Mouse (Mus musculus) testis, postnatal 10 days (tissue): Measurements from ENCODE around the gene Tmeff2.

Experiments
- DNase-seq: peaks from one replicate; pipeline ENCODE4 v3.0.0; 2021; ENCODE audit warnings: low spot score

The Tmeff2 gene

DNA sequence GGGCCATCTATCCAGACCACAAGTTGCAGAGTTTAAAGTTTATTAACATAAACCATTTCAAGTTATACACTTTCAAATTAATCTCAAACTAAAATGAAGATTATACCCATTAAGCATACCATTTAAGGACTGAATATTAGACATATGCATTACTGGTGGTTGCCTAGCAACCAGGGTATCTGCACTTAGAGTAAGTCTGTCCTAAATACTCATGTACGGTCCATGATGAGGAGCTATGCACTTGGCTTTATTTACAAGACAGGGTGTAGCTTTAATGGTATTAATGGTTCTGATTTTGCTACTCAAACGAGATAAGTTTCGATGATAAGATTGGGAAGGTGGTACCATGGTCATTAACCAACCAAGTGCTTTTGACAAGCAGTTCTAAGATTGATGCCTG, 315.2 kb downstream of the Tmeff2 start:
- DNase-seq = no peak

DNA sequence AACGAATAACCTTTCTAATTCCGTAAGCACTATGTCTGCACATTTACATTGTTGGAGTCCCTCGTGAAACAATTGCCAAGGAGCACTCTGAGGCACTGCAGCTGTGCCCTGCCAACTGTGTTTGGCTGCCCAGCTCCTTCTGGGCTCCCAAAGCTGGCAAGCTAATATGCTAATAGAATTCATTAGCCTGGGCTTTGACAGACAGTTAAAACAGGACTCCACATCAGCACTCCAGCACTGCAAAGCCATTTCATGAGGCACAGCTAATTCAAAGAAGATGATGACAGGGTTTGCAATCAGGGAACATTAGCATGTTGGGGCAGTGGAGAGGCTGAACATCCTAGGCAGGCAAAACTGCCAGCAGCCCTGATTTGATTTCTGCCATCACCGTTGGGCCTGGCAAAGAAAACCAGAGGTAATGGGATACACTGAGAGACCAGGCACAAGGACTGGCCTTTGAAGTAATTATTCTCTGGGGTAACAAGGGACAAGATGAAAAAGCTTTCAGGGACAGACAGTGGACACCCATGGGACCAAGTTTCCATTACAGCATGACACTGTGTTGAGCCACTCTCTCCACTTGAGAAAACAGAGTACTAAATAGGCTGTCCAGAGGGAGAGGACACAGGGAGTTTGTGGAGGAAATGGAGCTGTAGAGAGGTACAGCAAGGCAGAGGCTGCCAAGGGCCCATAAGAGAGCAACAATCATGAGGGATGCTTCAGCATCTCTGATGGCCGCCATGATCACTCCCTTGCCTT, 316.0 kb downstream of the Tmeff2 start:
- DNase-seq = no peak

DNA sequence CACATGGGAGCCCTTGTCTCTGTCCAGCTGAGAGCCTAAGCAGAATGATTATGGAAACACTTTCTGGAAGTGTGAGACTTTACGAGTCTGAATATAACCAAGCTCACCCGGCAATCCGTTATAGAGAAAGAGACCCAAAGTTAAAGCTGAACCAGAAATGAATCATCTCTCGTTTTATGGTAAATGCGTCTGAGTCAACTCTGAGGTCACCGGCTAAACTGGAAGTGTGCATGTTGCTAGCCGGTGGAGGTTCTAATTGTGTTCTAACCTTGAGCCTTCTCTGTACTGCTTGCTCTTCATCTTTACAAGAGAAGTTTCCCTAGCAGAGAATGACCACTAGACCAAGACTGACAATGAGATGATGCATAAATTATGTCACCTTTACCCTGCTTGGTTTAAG, 316.8 kb downstream of the Tmeff2 start:
- no peak for DNase-seq

DNA sequence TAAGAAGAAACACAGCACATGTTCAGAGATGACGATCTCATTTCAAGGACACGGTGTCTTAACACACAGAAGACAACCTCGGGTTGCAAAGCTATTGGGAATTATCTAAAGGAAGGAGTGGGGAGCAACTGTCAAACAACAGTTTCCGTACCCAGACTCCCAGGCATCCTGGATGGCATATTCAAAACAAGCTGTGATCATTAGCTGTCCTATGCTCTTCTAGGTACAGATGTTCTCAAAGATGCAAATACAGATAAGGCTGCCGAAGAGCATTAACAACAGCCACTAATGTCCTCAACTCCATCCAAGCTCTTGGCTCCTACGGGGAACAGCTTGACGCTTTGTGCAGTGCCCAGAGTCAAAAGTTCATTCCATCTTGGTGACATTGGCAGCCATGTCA, 324.7 kb downstream of the Tmeff2 start:
- DNase-seq = no peak
